Mouse (Mus musculus) olfactory bulb, adult 2 months (tissue): ENCODE data around the gene Gsdme. TPM values are rescaled to one million over a fixed set of nuclear protein-coding genes. Genes with fewer than 3 reads are reported as not detected.

ENCODE experiments used
- H3K27ac ChIP-seq: fragments of 200-500 bp; 2 replicates; pipeline ENCODE4 v1.5.1; 2012; ENCODE audit warnings: low read depth, low read length; ENCODE audit not compliant: insufficient read depth
- H3K4me1 ChIP-seq: fragments of 200-500 bp; 2 replicates; pipeline ENCODE4 v1.6.1; 2012; ENCODE audit warnings: low read length; ENCODE audit not compliant: control insufficient read depth, insufficient read depth
- H3K4me3 ChIP-seq: fragments of 200-500 bp; 2 replicates; pipeline ENCODE4 v1.5.1; 2012; ENCODE audit warnings: mild to moderate bottlenecking, low read depth, low read length, moderate library complexity; ENCODE audit not compliant: insufficient read depth
- CTCF ChIP-seq: fragments of 200-500 bp; IDR thresholded peaks from 2 replicates; pipeline ENCODE4 v1.5.1; 2012; ENCODE audit warnings: low read depth, mild to moderate bottlenecking, low read length, moderate library complexity; ENCODE audit not compliant: insufficient read depth
- POLR2A ChIP-seq: fragments of 200-500 bp; IDR thresholded peaks from 2 replicates; pipeline ENCODE4 v1.6.1; 2012; ENCODE audit warnings: mild to moderate bottlenecking, low read depth, low read length, moderate library complexity; ENCODE audit not compliant: insufficient read depth
- WGBS: fragments of 180-500 bp; shearing (Covaris S2); methylation state at CpG from one replicate; pipeline ENCODE4 v1.1.7; 2018; 5-methylcytosine and 5-hydroxymethylcytosine counted together
- polyA plus RNA-seq: library from polyadenylated mRNA; stranded (reverse); fragments of >200 nt; gene quantifications from 2 replicates; pipeline ENCODE4 v1.2.4, GENCODE M21; 2012; ENCODE audit warnings: low replicate concordance; ENCODE audit not compliant: missing spikeins, insufficient read depth, insufficient read length

Gene Gsdme
- polyA plus RNA-seq, 1 experiment: not detected

DNA sequence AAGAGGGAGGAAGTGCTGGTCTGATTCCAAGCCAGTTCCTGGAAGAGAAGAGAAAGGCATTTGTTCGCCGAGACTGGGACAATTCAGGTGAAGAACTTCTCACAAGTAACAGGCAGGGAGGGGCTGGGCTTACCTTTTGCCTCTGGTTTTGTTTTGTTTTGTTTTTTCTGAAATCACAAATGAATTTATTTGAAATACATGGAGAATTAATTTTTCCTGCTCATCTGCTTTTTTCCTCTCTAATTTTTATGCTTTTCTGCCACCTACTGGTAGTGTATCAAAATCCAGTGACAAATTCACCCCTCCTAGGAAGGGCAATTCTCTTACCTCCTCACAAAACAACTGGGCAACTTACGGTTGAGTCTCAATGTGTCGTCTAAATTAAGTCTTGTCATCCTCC, 83.5 kb downstream of the Gsdme start:
- 39% methylated on average over 4 of the region's 4 CpGs for WGBS
- no peaks in the 10 kb centered on the region for H3K4me1 ChIP-seq
- no peak overlapping the region for H3K4me3 ChIP-seq
- TF ChIP-seq CTCF (no peak), POLR2A (no peak)
- H3K27ac ChIP-seq: no peak overlapping the region

DNA sequence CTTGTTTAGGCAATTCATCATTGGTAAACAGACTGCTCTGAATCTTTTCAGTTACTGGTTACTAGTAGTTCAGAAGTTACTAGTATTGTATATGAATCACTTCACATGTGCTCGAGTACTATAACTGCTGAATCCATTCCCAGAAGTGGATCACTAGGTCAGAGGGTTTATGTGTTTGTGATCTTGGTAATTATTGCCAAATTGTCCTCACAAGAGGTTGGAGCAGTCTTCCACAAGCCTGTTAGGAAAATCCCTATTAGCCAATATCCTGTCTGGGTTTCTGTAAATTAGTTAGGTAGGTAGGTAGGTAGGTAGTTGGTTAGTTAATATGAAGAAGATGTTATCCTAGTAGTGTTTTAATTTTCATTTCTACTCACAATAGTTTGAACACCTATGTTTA, 87.9 kb downstream of the Gsdme start:
- WGBS: 93% methylated on average over 1 of the region's 1 CpGs
- Histone ChIP-seq H3K27ac (no peak overlapping the region), H3K4me3 (no peak overlapping the region), H3K4me1 (no peaks in the 10 kb centered on the region)
- TF ChIP-seq POLR2A: no peak

DNA sequence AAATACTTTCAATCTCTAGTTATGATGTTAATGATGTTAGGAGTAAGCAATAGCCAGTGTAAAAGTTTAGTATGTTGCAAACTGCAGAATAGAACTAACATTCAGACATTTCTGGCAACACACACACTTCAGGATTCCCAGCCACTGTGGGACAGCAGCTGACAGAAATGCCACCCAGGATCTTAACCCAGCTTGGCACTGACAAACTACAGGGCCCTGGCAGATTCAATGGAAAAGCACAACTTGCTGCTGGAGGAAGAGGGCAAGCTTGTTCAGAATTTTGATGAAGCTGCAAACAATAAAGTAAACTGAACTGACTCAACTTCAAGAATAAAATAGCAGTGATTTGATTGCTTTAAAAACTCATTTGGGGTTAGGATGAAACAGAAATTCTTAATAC, 93.9 kb downstream of the Gsdme start:
- no peak overlapping the region for H3K27ac ChIP-seq
- H3K4me3 ChIP-seq: no peak overlapping the region
- H3K4me1 ChIP-seq: no peaks in the 10 kb centered on the region
- TF ChIP-seq CTCF (no peak), POLR2A (no peak)

DNA sequence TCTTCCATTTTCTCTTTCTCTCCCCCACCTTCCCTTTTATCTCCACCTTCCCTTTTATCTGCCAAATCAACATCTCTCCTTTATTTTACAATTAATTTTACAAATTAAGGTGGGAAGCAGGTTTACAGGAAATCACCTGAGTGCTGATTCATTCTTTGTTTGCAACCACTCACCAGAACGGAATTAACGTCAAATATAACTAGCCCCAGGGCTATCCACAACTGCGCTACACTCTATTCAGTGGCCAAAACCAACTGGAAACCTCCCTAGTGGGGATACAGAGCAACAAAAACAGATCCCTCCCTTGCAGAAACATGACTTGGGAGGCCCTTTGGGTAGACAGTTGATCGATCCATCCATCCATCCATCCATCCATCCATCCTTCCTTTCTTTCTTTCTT, 94.8 kb downstream of the Gsdme start:
- no peaks in the 10 kb centered on the region for H3K4me1 ChIP-seq
- no peak for TF ChIP-seq CTCF
- no peak for TF ChIP-seq POLR2A
- H3K4me3 ChIP-seq: no peak overlapping the region
- no peak overlapping the region for H3K27ac ChIP-seq
- 89% methylated on average over 4 of the region's 4 CpGs for WGBS

DNA sequence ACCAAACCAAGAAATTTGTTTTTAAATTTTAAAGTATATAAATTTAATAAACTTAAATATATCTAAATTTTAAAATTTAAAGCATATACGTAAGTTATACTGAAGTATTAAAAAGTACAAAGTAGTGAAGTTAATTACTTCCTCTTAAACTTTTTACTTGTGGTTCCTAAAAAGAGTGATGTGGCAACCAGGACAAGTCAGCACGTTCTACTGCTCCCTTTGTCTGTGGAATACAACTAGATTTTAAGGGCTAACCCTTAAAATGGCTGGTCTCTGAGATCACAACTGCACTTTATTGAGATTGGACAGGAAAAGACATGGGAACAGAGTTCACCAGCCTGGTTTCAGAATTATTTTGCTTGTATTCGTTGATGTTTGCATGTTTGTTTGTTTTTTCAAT, 100.6 kb downstream of the Gsdme start:
- Histone ChIP-seq H3K4me3 (no peak overlapping the region), H3K27ac (no peak overlapping the region), H3K4me1 (no peaks in the 10 kb centered on the region)
- 89% methylated on average over 3 of the region's 3 CpGs for WGBS
- no peak for TF ChIP-seq CTCF
- no peak for TF ChIP-seq POLR2A

DNA sequence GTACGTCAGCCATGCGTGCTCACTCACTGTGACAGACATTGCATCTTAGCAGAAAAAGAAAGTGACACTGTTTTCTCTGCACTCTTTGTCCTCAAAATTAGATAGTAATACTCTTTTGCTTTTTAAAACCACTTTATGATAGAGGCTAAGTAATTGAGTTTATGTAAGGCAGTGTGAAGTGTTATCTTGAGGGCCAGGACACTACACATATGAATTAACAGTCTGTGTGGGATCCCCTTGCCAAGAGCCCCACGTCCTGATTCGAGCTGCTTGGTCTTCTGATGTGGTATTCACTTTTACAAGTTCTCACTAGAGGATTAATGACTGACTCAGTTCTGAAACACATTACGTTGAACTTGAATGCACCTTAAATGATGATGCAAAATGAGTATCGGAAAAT, 103.8 kb downstream of the Gsdme start:
- no peak for TF ChIP-seq POLR2A
- no peak for TF ChIP-seq CTCF
- H3K4me3 ChIP-seq: no peak overlapping the region
- whole genome bisulfite sequencing: 64% methylated on average over 6 of the region's 6 CpGs

DNA sequence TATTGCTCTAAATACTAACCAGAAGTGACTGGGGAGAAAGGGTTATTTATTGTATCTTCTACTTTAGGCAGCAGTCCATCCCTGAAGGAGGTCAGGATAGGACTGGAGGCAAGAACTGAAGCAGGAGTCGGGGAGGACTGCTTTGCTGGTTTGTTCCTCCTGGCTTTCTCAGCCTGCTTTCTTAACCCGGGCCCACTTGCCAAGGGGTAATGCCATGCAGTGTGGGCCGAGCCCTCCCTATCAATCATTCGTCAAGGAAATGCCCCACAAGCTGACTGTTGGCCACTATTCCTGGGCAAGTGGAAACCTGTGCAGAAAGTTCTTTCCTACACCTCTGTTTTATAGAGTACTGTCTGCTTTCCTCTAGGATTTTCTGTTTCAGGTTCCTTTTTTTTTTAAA, 114.3 kb downstream of the Gsdme start:
- no peaks in the 10 kb centered on the region for H3K4me1 ChIP-seq

More for the DNA sequence above, 103.8 kb downstream of the Gsdme start:
- H3K27ac ChIP-seq: no peak overlapping the region
- no peaks in the 10 kb centered on the region for H3K4me1 ChIP-seq

DNA sequence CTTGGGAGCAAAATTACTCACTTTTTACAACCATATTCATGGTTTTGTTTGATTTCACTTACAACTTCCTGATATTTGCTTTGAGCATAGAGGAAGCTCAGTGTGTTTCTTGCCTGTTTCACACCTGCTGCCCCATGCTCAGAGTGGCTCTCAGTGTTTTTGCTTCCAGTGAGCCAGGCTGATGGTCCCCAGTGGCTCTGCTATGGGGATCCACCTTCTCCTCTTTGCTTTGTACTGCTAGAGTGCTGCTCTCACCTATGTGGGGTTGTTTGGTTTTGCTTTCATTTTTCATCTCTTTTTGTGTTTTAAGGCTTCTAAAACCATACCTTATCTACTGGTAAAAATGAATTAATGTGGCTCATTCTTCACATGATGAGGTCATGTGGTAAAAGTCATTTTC, 117.5 kb downstream of the Gsdme start:
- no peak overlapping the region for H3K4me3 ChIP-seq
- no peak for TF ChIP-seq CTCF
- TF ChIP-seq POLR2A: no peak
- no peak overlapping the region for H3K27ac ChIP-seq
- no peaks in the 10 kb centered on the region for H3K4me1 ChIP-seq

More for the DNA sequence above, 114.3 kb downstream of the Gsdme start:
- no peak overlapping the region for H3K27ac ChIP-seq
- TF ChIP-seq POLR2A: no peak
- no peak for TF ChIP-seq CTCF
- 80% methylated on average over 4 of the region's 4 CpGs for WGBS
- H3K4me3 ChIP-seq: no peak overlapping the region

DNA sequence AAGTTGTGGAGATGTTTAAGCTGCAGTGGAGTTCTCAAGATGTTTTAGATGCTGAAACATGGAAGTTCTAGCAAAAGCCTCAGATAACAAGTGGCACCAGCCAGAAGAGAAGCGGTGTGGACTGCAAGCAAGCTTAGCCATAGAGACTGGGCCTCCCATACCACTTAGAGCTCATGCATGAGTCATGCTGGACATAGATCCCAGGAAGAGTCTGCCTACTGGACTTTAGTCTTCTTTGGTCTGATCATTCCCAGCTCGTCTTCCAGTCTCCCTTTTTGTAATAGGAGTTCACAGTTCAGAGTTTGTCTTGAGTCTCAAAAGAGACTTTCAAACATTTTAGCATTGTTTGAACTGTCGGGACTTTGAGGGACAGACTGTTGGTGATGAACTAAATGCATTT, 124.1 kb downstream of the Gsdme start:
- WGBS: 82% methylated on average over 3 of the region's 3 CpGs
- Histone ChIP-seq H3K4me1 (no peaks in the 10 kb centered on the region), H3K27ac (no peak overlapping the region), H3K4me3 (no peak overlapping the region)
- TF ChIP-seq POLR2A (no peak), CTCF (no peak)

Other genes starting within 250 kb of the Gsdme start
- gene Mpp6, start 153.6 kb downstream of the Gsdme start, polyA plus RNA-seq: not detected in 2 replicates
- gene Osbpl3, start 192.3 kb upstream of the Gsdme start, polyA plus RNA-seq: not detected in 2 replicates